Mouse (Mus musculus) R1 (cell line): Measurements from ENCODE around the gene Itk.

Experiments
- DNase-seq: peaks from one replicate; pipeline ENCODE4 v3.0.0-alpha.2; 2018; ENCODE audit warnings: low read depth, low spot score

Itk gene

DNA sequence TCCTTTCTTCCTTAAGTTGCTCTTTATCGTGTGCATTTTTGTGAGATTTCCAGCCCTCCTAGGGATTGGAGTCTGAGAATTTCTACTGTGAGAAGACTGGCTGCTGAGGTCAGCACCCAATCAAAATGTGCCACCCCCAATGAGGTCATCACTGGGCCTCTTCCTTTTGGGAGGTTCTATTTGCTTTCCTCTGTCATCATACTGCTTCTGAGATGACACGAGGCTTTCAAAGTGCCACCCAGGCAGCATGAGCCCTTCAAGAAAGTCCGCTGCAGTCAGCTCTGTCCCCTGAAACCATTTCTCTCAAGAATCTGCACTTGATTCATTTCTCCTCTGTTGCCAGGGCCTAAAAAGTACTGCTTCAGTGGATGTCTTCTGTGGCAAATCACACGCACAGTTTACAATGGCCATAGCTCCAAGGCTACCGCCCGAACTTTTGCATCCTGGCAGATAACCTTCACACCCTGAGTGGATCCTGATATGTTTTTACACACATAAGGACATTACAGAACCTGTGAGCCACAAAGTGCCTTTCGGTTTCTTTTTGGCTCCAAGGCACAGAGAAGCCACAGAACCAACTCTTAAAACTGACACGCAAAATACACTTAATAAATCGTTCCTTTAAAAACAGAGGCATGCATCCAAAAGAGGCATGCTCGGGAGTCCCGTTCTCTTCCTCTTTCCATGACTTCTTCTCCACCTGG, 80.9 kb downstream of the Itk start:
- DNase-seq: no peak

GRCm38 (mm10) chr11:46307768-46308167, 81.5 kb downstream of the Itk start:
- no peak for DNase-seq

DNA sequence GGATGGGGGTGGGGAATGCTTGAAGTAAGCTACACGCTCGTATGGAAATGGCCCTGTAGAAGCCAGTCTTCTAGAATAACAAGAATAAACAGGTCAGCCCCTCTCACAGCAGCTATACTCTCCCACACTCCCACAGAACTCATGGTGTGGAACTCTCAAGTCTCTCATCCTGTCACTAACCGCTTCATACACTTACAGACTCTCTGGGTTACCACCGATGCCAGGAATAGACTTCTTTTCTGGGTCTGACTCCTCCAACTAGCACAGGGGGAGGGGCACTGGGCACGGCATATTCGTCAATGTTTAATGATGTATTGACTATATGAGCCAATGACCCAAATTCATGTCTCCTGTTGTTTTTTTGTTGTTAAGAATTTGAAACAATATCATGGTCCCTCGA, 82.5 kb downstream of the Itk start:
- no peak for DNase-seq

DNA sequence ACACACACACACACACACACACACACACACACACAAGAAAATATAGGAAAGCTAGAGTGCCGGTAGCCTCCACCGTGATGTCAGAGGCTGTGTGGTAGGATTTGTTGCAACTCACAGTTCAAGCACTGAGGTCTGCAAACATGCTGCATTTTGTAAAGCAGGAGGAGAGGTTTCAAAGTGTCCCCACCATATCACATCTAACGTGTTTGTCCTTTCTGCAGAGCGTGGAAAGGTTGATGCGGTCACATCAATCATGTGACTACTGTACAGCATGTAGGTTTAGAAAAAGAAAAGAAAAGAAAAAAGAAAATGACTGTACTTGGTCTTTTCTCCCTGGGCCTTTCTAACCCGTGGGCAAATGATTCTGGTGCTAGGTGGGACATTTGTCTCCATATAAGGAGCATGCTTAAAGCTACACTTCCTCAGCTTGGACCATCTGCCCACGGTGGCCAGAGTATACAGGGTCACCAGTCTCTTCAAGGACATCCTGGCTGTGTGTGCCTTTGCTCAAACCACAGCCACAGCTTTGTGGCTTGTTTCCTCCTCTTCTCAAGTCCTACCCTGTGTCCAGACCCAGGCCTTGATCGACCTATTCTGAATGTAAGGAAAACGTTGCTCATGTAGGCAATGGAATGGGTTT, 83.3 kb downstream of the Itk start:
- no peak for DNase-seq

- DNase-seq: no peak
Measured at GRCm38 (mm10) chr11:46304864-46305710, 84.2 kb downstream of the Itk start.

DNA sequence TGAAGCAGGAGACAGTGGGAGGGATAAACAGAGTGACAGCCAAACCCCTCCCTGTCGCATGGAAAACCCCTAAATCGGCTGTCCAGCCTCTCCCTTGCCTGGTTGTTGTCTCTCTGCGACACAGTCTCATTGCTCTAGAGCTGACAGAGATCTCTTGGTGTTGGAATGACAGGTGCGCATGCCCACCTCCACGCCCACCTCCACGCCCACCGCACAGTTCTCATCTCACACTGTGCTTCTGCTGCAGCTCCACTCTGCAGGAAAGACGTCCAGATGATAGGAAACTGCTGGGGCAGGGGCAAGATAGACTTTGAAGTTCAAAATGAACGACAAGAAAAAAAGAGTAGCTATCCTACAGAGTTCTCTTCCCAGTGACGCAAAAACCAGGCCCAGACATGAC, 85.2 kb downstream of the Itk start:
- DNase-seq: no peak

GRCm38 (mm10) chr11:46302471-46302870, 86.8 kb downstream of the Itk start:
- DNase-seq: no peak

GRCm38 (mm10) chr11:46301579-46302248, 87.6 kb downstream of the Itk start:
- peak; percentile 9 for DNase-seq

DNA sequence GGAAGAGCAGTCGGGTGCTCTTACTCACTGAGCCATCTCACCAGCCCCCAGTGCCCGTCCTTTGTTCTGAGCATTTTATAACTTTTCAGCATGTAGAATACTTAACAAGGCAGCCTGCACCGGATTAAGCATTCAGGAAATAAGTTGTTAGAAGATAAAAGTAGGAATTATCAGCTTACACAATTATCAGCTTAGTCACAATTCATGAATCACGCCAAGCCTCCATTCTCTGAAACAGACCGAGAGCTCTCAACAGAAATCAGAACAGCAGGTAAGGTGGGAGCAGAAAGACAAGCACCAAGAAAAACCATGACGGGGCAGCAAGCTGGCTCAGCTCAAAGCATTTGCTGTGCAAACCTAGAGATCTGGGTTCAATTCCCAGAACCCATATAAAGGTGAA, 89.4 kb downstream of the Itk start:
- no peak for DNase-seq

DNA sequence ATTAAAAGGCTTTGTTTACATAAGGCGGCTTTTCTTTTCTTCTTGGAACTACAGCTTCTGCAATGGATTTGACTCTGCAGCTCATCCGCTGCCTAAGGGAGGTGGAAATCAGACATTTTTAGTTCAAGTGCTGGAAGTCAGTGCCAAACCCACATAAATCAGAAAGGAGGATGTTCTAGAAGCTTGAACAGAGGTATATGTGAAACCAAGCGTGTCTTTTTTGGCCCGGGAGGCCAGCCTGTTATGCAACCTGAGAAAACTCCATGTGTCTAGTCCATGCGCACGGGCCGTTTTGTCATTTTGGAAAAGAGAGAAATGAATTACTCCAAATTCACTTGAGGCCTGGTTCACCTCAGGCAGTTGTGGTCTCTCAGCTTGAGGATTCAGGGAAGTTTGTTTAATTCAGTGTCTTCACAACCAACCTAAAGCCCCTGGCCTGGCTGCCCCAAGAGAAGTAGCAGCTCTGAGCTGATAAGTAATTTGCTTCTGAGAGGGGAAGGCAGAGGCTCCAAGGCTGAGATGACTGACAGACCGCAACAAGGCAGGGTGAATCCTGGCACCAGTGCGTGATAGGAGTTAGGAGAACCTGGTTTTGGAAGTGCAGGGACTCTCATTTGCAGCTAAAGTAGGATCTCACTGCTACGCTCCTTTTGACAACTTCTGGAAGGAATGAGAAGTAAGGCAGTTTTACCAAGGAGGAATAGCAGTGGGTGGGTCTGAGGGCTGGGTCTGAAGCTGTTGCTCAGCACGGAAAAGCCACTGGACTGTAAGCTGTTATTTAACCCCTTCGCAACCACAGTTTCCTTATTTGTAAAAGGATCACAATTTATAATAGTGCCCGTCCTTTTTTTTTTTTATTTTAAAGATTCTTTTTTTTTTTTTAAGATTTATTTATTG, 90.2 kb downstream of the Itk start:
- DNase-seq: no peak

GRCm38 (mm10) chr11:46294390-46294789, 94.9 kb downstream of the Itk start:
- DNase-seq: no peak

GRCm38 (mm10) chr11:46293491-46293890, 95.8 kb downstream of the Itk start:
- no peak for DNase-seq

DNA sequence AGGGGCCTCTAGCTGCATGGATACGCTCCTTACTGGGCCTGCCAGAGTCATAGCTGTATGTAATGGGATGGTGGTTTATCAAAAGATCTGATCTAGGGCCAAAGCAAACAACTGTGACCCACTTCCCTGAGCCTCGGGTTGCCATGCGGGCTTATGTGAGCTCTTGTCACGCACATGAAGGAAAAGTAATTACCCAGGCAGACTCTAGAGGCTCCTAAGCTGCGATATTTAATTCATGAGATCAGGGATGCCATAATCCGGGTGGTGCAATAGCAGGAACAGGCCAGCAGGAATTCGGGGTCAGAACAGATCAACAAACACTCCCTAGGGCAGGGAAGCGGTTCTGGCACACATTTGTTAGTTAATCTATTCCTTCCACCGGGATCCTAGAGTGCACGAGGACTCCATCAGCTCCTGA, 98.3 kb downstream of the Itk start:
- DNase-seq: peak; percentile 34

GRCm38 (mm10) chr11:46289561-46289960, 99.8 kb downstream of the Itk start:
- no peak for DNase-seq

DNA sequence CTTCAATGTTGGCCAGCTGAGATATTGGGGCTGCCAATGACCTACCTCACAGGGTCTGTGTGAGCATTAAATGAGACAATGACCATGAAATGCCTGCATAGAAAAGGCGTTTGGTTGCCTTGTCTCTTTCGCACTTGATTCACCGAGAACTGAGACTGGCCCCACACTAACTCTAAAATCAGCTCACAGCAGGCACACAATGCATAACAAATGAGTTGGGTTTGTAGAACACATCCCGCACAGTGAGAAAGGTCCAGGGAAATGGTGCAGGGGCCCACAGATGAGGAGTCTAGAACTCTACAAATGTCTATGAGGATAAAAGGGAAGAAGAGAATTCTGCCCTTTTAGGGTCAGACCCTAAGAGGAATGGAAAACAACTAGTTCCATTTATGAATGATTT, 100.3 kb downstream of the Itk start:
- DNase-seq: peak; percentile 51

DNA sequence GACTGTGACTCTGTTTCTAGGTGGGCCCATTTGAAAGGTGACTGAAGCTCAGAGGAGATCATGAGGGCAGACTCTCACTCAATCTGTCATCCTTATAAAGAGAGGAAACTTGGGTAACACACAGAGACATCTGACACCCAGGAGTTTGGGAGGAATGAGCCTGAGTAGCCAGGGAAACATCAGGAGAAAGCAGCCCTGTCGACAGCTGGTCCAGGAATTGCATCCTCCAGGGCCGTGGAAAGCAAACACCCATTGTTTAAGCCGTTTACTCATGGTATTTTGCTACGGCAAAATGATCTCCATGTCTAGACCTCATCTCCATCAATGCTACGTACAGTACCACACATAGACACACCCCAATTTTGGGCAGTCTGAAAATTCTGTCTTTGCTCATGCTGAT, 101.2 kb downstream of the Itk start:
- no peak for DNase-seq

- DNase-seq: no peak
Measured at GRCm38 (mm10) chr11:46286803-46287202, 102.5 kb downstream of the Itk start.

GRCm38 (mm10) chr11:46283800-46284199, 105.5 kb downstream of the Itk start:
- no peak for DNase-seq

GRCm38 (mm10) chr11:46282612-46283011, 106.7 kb downstream of the Itk start:
- no peak for DNase-seq

DNA sequence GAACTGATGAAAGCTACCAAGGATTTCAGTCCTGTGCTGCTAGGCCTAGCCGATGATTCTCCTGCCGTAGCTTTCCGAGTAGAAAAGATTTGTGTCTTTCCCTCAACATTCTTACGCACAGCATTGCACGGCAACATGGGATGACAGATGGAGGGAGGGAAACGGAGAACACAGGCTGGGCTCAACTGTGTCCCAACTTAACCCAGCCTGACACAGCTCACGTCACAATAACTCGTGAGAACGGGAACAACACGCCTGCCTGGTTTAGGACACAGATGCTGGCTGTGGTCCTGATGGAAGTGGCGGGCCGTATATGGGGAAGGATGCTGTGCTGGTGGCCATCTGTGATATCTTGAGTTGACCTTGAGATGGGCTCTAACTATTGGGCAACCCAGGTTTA, 110.6 kb downstream of the Itk start:
- DNase-seq: no peak

GRCm38 (mm10) chr11:46278140-46278539, 111.2 kb downstream of the Itk start:
- DNase-seq: no peak
